ENCODE assay signal across 16 mouse cellular contexts in the genomic region with DNA sequence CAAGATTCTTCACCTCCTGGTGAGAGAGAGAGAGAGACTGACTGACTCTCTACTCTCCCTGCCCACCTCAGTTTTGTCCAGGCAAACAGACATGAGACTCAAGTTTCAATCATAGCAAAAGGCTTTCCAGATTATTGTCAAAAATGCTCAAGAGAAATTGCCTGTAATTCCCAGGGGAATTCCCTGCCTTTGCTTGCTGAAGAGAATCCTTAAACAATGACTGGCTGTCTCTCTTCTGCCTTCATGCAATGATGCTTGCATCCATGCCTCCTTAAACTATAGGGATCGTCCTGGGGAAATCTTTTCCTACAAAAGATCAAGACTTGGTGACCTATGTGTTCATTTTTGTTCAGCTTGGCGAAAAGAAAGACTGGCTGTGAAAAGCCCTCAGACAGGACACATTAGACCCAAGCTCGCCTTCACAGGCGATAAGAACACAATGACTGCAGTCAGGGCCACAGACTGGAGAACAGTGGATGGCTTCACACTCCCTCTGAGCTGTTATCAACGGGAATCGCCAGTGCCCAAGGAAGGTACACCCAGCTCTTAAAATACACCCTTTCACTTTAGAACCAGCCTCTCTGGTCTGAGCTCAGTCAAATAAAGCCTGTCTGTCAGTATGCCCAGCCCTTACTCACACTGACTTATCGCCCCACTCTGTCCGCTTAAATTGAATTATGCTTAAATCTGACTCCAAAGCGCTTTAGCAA. TPM values are rescaled to one million over a fixed set of nuclear protein-coding genes. Genes with fewer than 3 reads are reported as not detected.
DNase-seq lines count a peak whose midpoint lies in the region; ATAC-seq and TF ChIP-seq lines count a peak whose summit lies in the region.
"Had no signal": no experiment of that assay in that cellular context is flagged by ENCODE, and none has a peak within 500 bp of the region (broad histone marks: within the 10 kb centered on the region; RNA-seq: fewer than 3 reads in every experiment).

No protein-coding gene starts in this region.

- no peaks in the 10 kb centered on the region for H3K27me3 ChIP-seq in cerebellum, adult 2 months (ENCODE audit: control insufficient read depth, insufficient read depth, low read length)
- H3K27me3 ChIP-seq in hindbrain, embryonic 11.5 days (ENCODE audit: control insufficient read depth, insufficient read depth, low read length) = no peaks in the 10 kb centered on the region
- H3K27me3 ChIP-seq in stomach, embryonic 15.5 days (replicated peaks) = no peaks in the 10 kb centered on the region
- H3K27me3 ChIP-seq: heart, embryonic 15.5 days had no signal

- 75% methylated on average over 9 of the region's 9 CpGs for WGBS in cerebellum, adult 2 months
- 56% methylated on average over 9 of the region's 9 CpGs for WGBS in hindbrain, embryonic 11.5 days
- 54% methylated on average over 9 of the region's 9 CpGs for WGBS in stomach, embryonic 15.5 days

- intact Hi-C loops in left cerebral cortex, adult 2 months (cut with DNase I) = no loop called here

- no peaks in the 10 kb centered on the region for H3K36me3 ChIP-seq in hindbrain, embryonic 11.5 days (ENCODE audit: control insufficient read depth, insufficient read depth, low read length)
- no peaks in the 10 kb centered on the region for H3K36me3 ChIP-seq in stomach, embryonic 15.5 days
- H3K36me3 ChIP-seq: G1E; heart, embryonic 15.5 days had no signal

- no peaks in the 10 kb centered on the region for H3K4me1 ChIP-seq in cerebellum, adult 2 months (ENCODE audit: control insufficient read depth, insufficient read depth, low read length)
- no peaks in the 10 kb centered on the region; the same call in 1 of the 2 replicates for H3K4me1 ChIP-seq in hindbrain, embryonic 11.5 days (replicated peaks; ENCODE audit: control insufficient read depth, insufficient read depth, low read length)
- no peaks in the 10 kb centered on the region for H3K4me1 ChIP-seq in stomach, embryonic 15.5 days

- H3K9me3 ChIP-seq in hindbrain, embryonic 11.5 days (ENCODE audit: control insufficient read depth, low read length) = no peaks in the 10 kb centered on the region
- H3K9me3 ChIP-seq in stomach, embryonic 15.5 days = no peaks in the 10 kb centered on the region
- H3K9me3 ChIP-seq: G1E; heart, embryonic 15.5 days had no signal

- no peak for TF ChIP-seq CTCF in cerebellum, adult 2 months (IDR thresholded peaks at IDR 0.05; ENCODE audit: borderline replicate concordance, insufficient read depth, low read depth, low read length)
- no peak for TF ChIP-seq CTCF in left cerebral cortex, adult 2 months (IDR thresholded peaks at IDR 0.05)

- ATAC-seq in hindbrain, embryonic 11.5 days (ENCODE audit: low FRiP score) = peak; percentile 43; the same call in 1 of the 2 replicates
- peak; percentile 67 for ATAC-seq in stomach, embryonic 15.5 days (ENCODE audit: insufficient read depth, low FRiP score, low read depth)
- ATAC-seq: forebrain, embryonic 14.5 days had no signal

- H3K4me3 ChIP-seq in cerebellum, adult 2 months (replicated peaks; ENCODE audit: insufficient read depth, low read depth, low read length) = no peak overlapping the region
- no peak overlapping the region for H3K4me3 ChIP-seq in left cerebral cortex, adult 2 months
- no peak overlapping the region for H3K4me3 ChIP-seq in hindbrain, embryonic 11.5 days (ENCODE audit: low read depth, low read length)
- H3K4me3 ChIP-seq in stomach, embryonic 15.5 days (replicated peaks) = no peak overlapping the region
- H3K4me3 ChIP-seq: heart, embryonic 15.5 days had no signal

- H3K4me2 ChIP-seq in hindbrain, embryonic 11.5 days (replicated peaks; ENCODE audit: low read depth, low read length) = no peak overlapping the region
- no peak overlapping the region for H3K4me2 ChIP-seq in stomach, embryonic 15.5 days
- H3K4me2 ChIP-seq: heart, embryonic 15.5 days had no signal

- TF ChIP-seq POLR2A in cerebellum, adult 2 months (IDR thresholded peaks at IDR 0.05; ENCODE audit: borderline replicate concordance, insufficient read depth, low read length) = no peak

- H3K9ac ChIP-seq in hindbrain, embryonic 11.5 days (ENCODE audit: low read depth, low read length) = no peak overlapping the region
- no peak overlapping the region for H3K9ac ChIP-seq in stomach, embryonic 15.5 days
- H3K9ac ChIP-seq: heart, embryonic 15.5 days had no signal

- DNase-seq in cerebellum, adult 2 months = no peak
- no peak for DNase-seq in cerebellum, adult 18-20 months
- no peak for DNase-seq in left cerebral cortex, adult 2 months (ENCODE audit: extremely low spot score in 1 of 2, low spot score in 2 of 2)
- no peak for DNase-seq in left cerebral cortex, adult 9 months (ENCODE audit: low spot score in 2 of 2)
- DNase-seq in hindbrain, embryonic 11.5 days (ENCODE audit: low spot score) = peak; percentile 25
- no peak for DNase-seq in cerebellum, adult 9-11 months
- no peak for DNase-seq in right cerebral cortex, postnatal 4 days
- DNase-seq: adrenal gland, postnatal 36 days; cerebellum, postnatal 10 days; lung, adult 2 months; spleen, adult 18-20 months had no signal

- peak overlapping the region; percentile 44; the same call in 1 of the 2 replicates for H3K27ac ChIP-seq in cerebellum, adult 2 months (ENCODE audit: insufficient read depth, low read length)
- H3K27ac ChIP-seq in left cerebral cortex, adult 2 months = peak overlapping the region; percentile 67
- H3K27ac ChIP-seq in hindbrain, embryonic 11.5 days (ENCODE audit: low read depth, low read length) = 0 out of 2 replicates have a peak overlapping the region, but pooled peaks have one; percentile 30
- H3K27ac ChIP-seq in stomach, embryonic 15.5 days = 0 out of 2 replicates have a peak overlapping the region, but pooled peaks have one; percentile 13
- H3K27ac ChIP-seq: heart, embryonic 15.5 days; kidney, postnatal 0 days had no signal

RNA-seq across cellular contexts. Expression of a gene that starts 12.7 kb away (rescaled TPM):
- 148 and 159 TPM in 2 replicates for polyA plus RNA-seq in cerebellum, adult 2 months (2012; rRNA removed)
- total RNA-seq in left cerebral cortex, adult 2 months (2021) = 100 to 1,000 TPM; 209 to 229 TPM
- polyA plus RNA-seq in hindbrain, embryonic 11.5 days (2014; fragmentation: Nextera tagmentation; extraction: Ambion mirVana) = 314 and 320 TPM in 2 replicates
- 139 and 147 TPM in 2 replicates for polyA plus RNA-seq in stomach, embryonic 15.5 days (2015; fragmentation: Nextera tagmentation; extraction: Ambion mirVana)
- polyA plus RNA-seq: G1E had no signal

RNA-seq across cellular contexts. Expression of a gene that starts 38.4 kb away (rescaled TPM):
- polyA plus RNA-seq in cerebellum, adult 2 months (2012; rRNA removed) = 6.7 and 7.0 TPM in 2 replicates
- 1 to 10 TPM; 4.6 to 5.5 TPM for total RNA-seq in left cerebral cortex, adult 2 months (2021)
- 1.8 and 2.6 TPM in 2 replicates for polyA plus RNA-seq in hindbrain, embryonic 11.5 days (2014; fragmentation: Nextera tagmentation; extraction: Ambion mirVana)
- polyA plus RNA-seq in stomach, embryonic 15.5 days (2015; fragmentation: Nextera tagmentation; extraction: Ambion mirVana) = 2.5 and 3.1 TPM in 2 replicates

Comparison
In these comparisons a context has a peak if more than half of its experiments do, and no peak if none do; other contexts are left out.
1. H3K27ac ChIP-seq: peak in every context shown above with its lines; median percentile 67 in left cerebral cortex, adult 2 months; 44 in cerebellum, adult 2 months; 30 in hindbrain, embryonic 11.5 days; 13 in stomach, embryonic 15.5 days.